Mouse (Mus musculus) liver, adult 2 months (tissue): Measurements from ENCODE around the gene Gm49318.

ENCODE experiments used
- CTCF ChIP-seq: fragments of 200-500 bp; IDR thresholded peaks from 2 replicates; pipeline ENCODE4 v1.5.1; 2011; ENCODE audit warnings: low read depth, low read length, control low read depth
- POLR2A ChIP-seq: fragments of 200-500 bp; IDR thresholded peaks from 2 replicates; pipeline ENCODE4 v1.6.1; 2011; ENCODE audit warnings: low read length, control low read depth; ENCODE audit not compliant: insufficient read depth; ENCODE audit errors: extremely low read depth

DNA sequence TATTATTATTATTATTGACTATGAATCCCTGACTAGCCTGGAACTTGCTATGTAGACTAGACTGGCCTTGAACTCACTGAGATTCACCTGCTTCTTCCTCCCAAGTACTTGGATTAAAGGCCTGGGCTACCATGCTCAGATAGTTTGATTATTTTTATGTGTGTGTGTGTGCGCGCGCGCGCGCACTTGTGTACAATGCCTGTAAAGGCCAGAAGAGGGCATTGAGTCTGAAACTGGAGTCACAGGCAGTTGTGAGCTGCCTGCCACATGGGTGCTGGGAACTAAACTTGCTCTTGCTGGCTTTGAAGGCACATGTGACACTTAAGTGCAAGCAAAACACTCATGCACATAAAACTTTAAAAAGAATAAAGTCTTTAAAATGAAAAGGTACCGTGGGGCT is 18.2 kb upstream of the Gm49318 start:
- TF ChIP-seq CTCF (no peak), POLR2A (no peak)
